Mouse (Mus musculus) olfactory bulb, adult 2 months (tissue): ENCODE data around the gene Zfp879.

Source experiments
- CTCF ChIP-seq: fragments of 200-500 bp; IDR thresholded peaks from 2 replicates; pipeline ENCODE4 v1.5.1; 2012; ENCODE audit warnings: low read depth, mild to moderate bottlenecking, low read length, moderate library complexity; ENCODE audit not compliant: insufficient read depth
- POLR2A ChIP-seq: fragments of 200-500 bp; IDR thresholded peaks from 2 replicates; pipeline ENCODE4 v1.6.1; 2012; ENCODE audit warnings: mild to moderate bottlenecking, low read depth, low read length, moderate library complexity; ENCODE audit not compliant: insufficient read depth

DNA sequence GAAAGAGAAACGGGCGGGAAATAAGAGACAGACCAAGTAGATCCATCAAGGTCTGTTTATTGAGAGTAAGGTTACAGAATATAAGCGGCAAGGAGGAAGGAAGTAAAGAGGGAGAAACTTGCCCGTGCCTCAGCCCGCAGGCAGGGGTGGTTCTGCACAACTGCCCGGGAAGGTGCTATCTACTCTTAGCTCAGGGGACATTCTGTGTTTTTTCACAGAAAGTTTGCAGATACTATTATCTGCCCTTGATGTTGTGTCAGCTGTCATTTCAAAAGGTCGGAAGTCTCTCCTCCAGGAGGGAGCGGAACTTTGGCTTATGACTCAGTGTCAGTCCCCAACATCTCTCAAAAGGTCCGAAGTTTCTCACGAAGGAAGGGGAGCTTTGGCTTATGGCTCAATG lies 8.0 kb upstream of the Zfp879 start:
- no peak for TF ChIP-seq CTCF
- no peak for TF ChIP-seq POLR2A
